Mouse (Mus musculus) adrenal gland, adult 2 months (tissue): ENCODE measurements around the gene Acss2. TPM values are rescaled to one million over a fixed set of nuclear protein-coding genes. Genes with fewer than 3 reads are reported as not detected.
A peak's percentile ranks its signal among the peaks of the same experiment; 100 is the strongest.

Experiments used
- DNase-seq: peaks from one replicate; pipeline ENCODE4 v3.0.0; 2021
- microRNA-seq, 2 experiments: library from miRNA; unstranded; fragments of <30 nt; microRNA quantifications; one replicate each; pipeline ENCODE4 v1.2.0; 2021
- polyA plus RNA-seq: library from polyadenylated mRNA; depleted of rRNA; stranded (reverse); fragments of >200 nt; gene quantifications from 2 replicates; pipeline ENCODE4 v1.2.3, GENCODE M21; 2012; rRNA removed
- total RNA-seq, 2 experiments: library from RNA; stranded (reverse); gene quantifications; 2 replicates each; pipeline ENCODE4 v1.2.3; 2021

The Acss2 gene
- total and polyA plus RNA-seq, 3 experiments: 48.7 to 109 (median 98.6) TPM

- no peak for DNase-seq
Observed at GRCm38 (mm10) chr2:155628112-155628511, 110.4 kb downstream of the Acss2 start.

- DNase-seq: no peak
Observed at GRCm38 (mm10) chr2:155628519-155628918, 110.8 kb downstream of the Acss2 start.

- peak; percentile 51 for DNase-seq
Observed at GRCm38 (mm10) chr2:155629231-155629661, 111.5 kb downstream of the Acss2 start.

- DNase-seq: no peak
Observed at GRCm38 (mm10) chr2:155630153-155630552, 112.4 kb downstream of the Acss2 start.

GRCm38 (mm10) chr2:155630590-155631416 is 113.1 kb downstream of the Acss2 start:
- peak; percentile 71 for DNase-seq

- DNase-seq: no peak
Observed at GRCm38 (mm10) chr2:155632138-155632936, 114.6 kb downstream of the Acss2 start.

GRCm38 (mm10) chr2:155633121-155633520 is 115.4 kb downstream of the Acss2 start:
- no peak for DNase-seq

GRCm38 (mm10) chr2:155633731-155634130 is 116.0 kb downstream of the Acss2 start:
- no peak for DNase-seq

GRCm38 (mm10) chr2:155634562-155634961 is 116.8 kb downstream of the Acss2 start:
- DNase-seq: no peak

Small RNAs within 50 kb of the gene (microRNA-seq; reads per million reads assigned to microRNA genes)
- 338 to 534 reads per million in 2 experiments for gene Mir499

Other genes with a start within 250 kb of the Acss2 start
- gene Map1lc3a, start 241.7 kb upstream of the Acss2 start, total RNA-seq: 100 to 1,000 TPM; 475 to 819 TPM
- 2,934 and 3,400 TPM in 2 replicates for gene Map1lc3a, start 241.7 kb upstream of the Acss2 start, polyA plus RNA-seq
- 10 to 100 TPM; 41.2 to 41.5 TPM for gene Pigu, start 160.5 kb upstream of the Acss2 start, total RNA-seq
- gene Pigu, start 160.5 kb upstream of the Acss2 start, polyA plus RNA-seq: 19.6 TPM in 2 replicates
- 100 to 1,000 TPM; 221 to 429 TPM for gene Trp53inp2, start 136.9 kb upstream of the Acss2 start, total RNA-seq
- 714 and 755 TPM in 2 replicates for gene Trp53inp2, start 136.9 kb upstream of the Acss2 start, polyA plus RNA-seq
- gene Ncoa6, start 44.1 kb upstream of the Acss2 start, total RNA-seq: 10 to 100 TPM; 33.3 to 44.9 TPM
- 13.8 and 16.5 TPM in 2 replicates for gene Ncoa6, start 44.1 kb upstream of the Acss2 start, polyA plus RNA-seq
- 1 to 10 TPM; 3.4 to 5.8 TPM for gene Ggt7, start 289 bp downstream of the Acss2 start, total RNA-seq
- 22.5 and 23.3 TPM in 2 replicates for gene Ggt7, start 289 bp downstream of the Acss2 start, polyA plus RNA-seq
- 10 to 100 TPM; 53.7 to 98.5 TPM for gene Gss, start 74.9 kb downstream of the Acss2 start, total RNA-seq
- gene Gss, start 74.9 kb downstream of the Acss2 start, polyA plus RNA-seq: 67.6 and 101 TPM in 2 replicates
- gene Myh7b, start 93.3 kb downstream of the Acss2 start, total RNA-seq: under 1 TPM; 0.10 to 0.20 TPM
- gene Myh7b, start 93.3 kb downstream of the Acss2 start, polyA plus RNA-seq: 0.40 TPM in 1 of 2 replicates, not detected in the other
- 100 to 1,000 TPM; 125 to 152 TPM for gene Trpc4ap, start 174.4 kb downstream of the Acss2 start, total RNA-seq
- 205 and 228 TPM in 2 replicates for gene Trpc4ap, start 174.4 kb downstream of the Acss2 start, polyA plus RNA-seq
- gene Edem2, start 211.5 kb downstream of the Acss2 start, total RNA-seq: 10 to 100 TPM; 43.3 to 45.9 TPM
- gene Edem2, start 211.5 kb downstream of the Acss2 start, polyA plus RNA-seq: 75.3 and 82.1 TPM in 2 replicates
- gene Gm17581, start 217.9 kb downstream of the Acss2 start, total RNA-seq: not detected
- not detected in 2 replicates for gene Gm17581, start 217.9 kb downstream of the Acss2 start, polyA plus RNA-seq
- 10 to 100 TPM; 64.5 to 66.2 TPM for gene Procr, start 233.2 kb downstream of the Acss2 start, total RNA-seq
- gene Procr, start 233.2 kb downstream of the Acss2 start, polyA plus RNA-seq: 14.8 and 19.2 TPM in 2 replicates